Mouse (Mus musculus): ENCODE measurements around the gene Sh3kbp1. TPM values are rescaled to one million over a fixed set of nuclear protein-coding genes. Genes with fewer than 3 reads are reported as not detected.

The Sh3kbp1 gene
- polyA plus RNA-seq, 1 experiment from 2014 or later, result 31.4 TPM

DNA sequence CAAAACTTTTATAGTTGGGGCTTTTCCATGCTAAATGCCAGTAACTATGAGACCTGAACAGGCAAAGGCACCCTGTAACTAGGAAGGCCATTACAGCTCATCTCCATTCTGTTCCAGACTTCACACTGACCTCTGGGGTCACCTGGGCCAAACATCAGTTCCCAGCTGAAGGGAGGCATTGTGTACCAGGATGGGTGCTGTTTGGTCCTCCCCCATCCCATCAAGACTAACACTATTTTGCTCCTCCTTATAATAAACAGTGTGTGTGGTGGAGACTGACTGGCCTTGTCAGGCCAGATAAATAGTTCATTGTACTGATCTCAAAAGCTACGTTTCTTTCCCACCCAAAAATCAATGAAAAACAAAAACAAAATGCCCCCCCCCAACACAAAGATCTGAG is 138.8 kb downstream of the Sh3kbp1 start:
- DNase-seq (ENCODE audit: low spot score) (peak; percentile 17), ATAC-seq (ENCODE audit: low FRiP score) (peak; percentile 67)
- Histone ChIP-seq H3K4me1 (replicated peaks; ENCODE audit: control insufficient read depth, insufficient read depth, low read length) (no peaks in the 10 kb centered on the region), H3K36me3 (ENCODE audit: control insufficient read depth, insufficient read depth, low read length) (no peaks in the 10 kb centered on the region), H3K4me2 (replicated peaks; ENCODE audit: low read depth, low read length) (no peak overlapping the region), H3K9me3 (ENCODE audit: control insufficient read depth, low read length) (no peaks in the 10 kb centered on the region), H3K27ac (ENCODE audit: low read depth, low read length) (no peak overlapping the region), H3K27me3 (ENCODE audit: control insufficient read depth, insufficient read depth, low read length) (no peaks in the 10 kb centered on the region; the same call in 1 of the 2 replicates), H3K4me3 (ENCODE audit: low read depth, low read length) (no peak overlapping the region), H3K9ac (ENCODE audit: low read depth, low read length) (no peak overlapping the region)
- 40% methylated on average over 1 of the region's 1 CpGs for WGBS

DNA sequence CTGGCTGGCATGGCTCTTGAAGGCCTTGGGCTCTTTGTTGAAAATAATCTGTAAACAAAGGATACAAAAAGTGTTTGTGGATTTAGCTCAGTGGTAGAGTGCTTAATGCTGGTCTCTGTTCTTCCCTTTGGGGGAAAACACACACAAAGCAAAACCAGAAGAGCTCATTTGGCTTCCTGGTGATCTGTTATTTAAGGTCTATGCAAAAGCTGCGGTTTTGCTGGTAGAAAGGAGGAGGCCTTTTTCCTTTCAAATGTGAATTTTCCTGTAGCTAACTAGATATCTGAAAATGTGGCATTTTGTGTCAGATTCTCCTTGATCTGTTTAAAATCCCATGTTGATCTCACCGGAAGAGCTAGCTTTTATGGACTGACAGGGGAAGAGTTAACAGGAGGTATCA is 141.9 kb downstream of the Sh3kbp1 start:
- 63% methylated on average over 2 of the region's 2 CpGs for WGBS
- no peak for ATAC-seq (ENCODE audit: low FRiP score)

GRCm38 (mm10) chrX:159769773-159770172 is 142.7 kb downstream of the Sh3kbp1 start:
- Histone ChIP-seq H3K27ac (ENCODE audit: low read depth, low read length) (no peak overlapping the region), H3K36me3 (ENCODE audit: control insufficient read depth, insufficient read depth, low read length) (no peaks in the 10 kb centered on the region), H3K4me1 (replicated peaks; ENCODE audit: control insufficient read depth, insufficient read depth, low read length) (no peaks in the 10 kb centered on the region), H3K9ac (ENCODE audit: low read depth, low read length) (no peak overlapping the region), H3K9me3 (ENCODE audit: control insufficient read depth, low read length) (no peaks in the 10 kb centered on the region), H3K4me2 (replicated peaks; ENCODE audit: low read depth, low read length) (no peak overlapping the region), H3K4me3 (ENCODE audit: low read depth, low read length) (no peak overlapping the region), H3K27me3 (ENCODE audit: control insufficient read depth, insufficient read depth, low read length) (no peaks in the 10 kb centered on the region; the same call in 1 of the 2 replicates)
- 85% methylated on average over 3 of the region's 3 CpGs for WGBS
- no peak for DNase-seq (ENCODE audit: low spot score)
- no peak for ATAC-seq (ENCODE audit: low FRiP score)

More for the DNA sequence above, 141.9 kb downstream of the Sh3kbp1 start:
- H3K27ac ChIP-seq (ENCODE audit: low read depth, low read length), result no peak overlapping the region
- H3K4me1 ChIP-seq (replicated peaks; ENCODE audit: control insufficient read depth, insufficient read depth, low read length), result no peaks in the 10 kb centered on the region
- H3K4me2 ChIP-seq (replicated peaks; ENCODE audit: low read depth, low read length), result no peak overlapping the region
- no peaks in the 10 kb centered on the region for H3K9me3 ChIP-seq (ENCODE audit: control insufficient read depth, low read length)
- no peaks in the 10 kb centered on the region for H3K36me3 ChIP-seq (ENCODE audit: control insufficient read depth, insufficient read depth, low read length)
- H3K27me3 ChIP-seq (ENCODE audit: control insufficient read depth, insufficient read depth, low read length), result no peaks in the 10 kb centered on the region; the same call in 1 of the 2 replicates
- no peak overlapping the region for H3K9ac ChIP-seq (ENCODE audit: low read depth, low read length)
- H3K4me3 ChIP-seq (ENCODE audit: low read depth, low read length), result no peak overlapping the region
- DNase-seq (ENCODE audit: low spot score), result no peak

- Histone ChIP-seq H3K4me1 (replicated peaks; ENCODE audit: control insufficient read depth, insufficient read depth, low read length) (no peaks in the 10 kb centered on the region), H3K27me3 (ENCODE audit: control insufficient read depth, insufficient read depth, low read length) (no peaks in the 10 kb centered on the region; the same call in 1 of the 2 replicates), H3K9me3 (ENCODE audit: control insufficient read depth, low read length) (no peaks in the 10 kb centered on the region), H3K4me3 (ENCODE audit: low read depth, low read length) (no peak overlapping the region), H3K27ac (ENCODE audit: low read depth, low read length) (no peak overlapping the region), H3K4me2 (replicated peaks; ENCODE audit: low read depth, low read length) (no peak overlapping the region), H3K9ac (ENCODE audit: low read depth, low read length) (no peak overlapping the region), H3K36me3 (ENCODE audit: control insufficient read depth, insufficient read depth, low read length) (no peaks in the 10 kb centered on the region)
- ATAC-seq (ENCODE audit: low FRiP score) (no peak), DNase-seq (ENCODE audit: low spot score) (no peak)
- WGBS, result 65% methylated on average over 4 of the region's 4 CpGs
Measured at GRCm38 (mm10) chrX:159772137-159772536, 145.1 kb downstream of the Sh3kbp1 start.

DNA sequence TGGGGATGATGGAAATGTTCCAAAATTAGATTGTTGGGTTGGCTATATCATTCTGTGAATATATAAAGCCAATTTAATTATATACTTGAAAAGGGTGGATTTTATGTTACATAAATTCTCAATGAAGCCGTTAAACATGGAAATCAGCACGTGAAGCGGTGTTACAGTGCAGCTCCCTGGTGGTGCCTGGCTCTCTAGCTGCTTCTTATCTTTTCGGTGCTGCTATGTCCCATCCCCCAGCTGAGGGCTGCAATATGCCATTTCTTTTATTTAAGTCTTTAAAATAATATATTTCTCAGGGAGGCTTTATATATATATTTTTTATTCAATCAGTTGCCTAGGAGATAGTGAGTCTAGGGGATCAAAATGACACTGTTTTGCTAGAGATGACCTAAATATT is 148.0 kb downstream of the Sh3kbp1 start:
- Histone ChIP-seq H3K9ac (ENCODE audit: low read depth, low read length) (no peak overlapping the region), H3K4me1 (replicated peaks; ENCODE audit: control insufficient read depth, insufficient read depth, low read length) (no peaks in the 10 kb centered on the region), H3K9me3 (ENCODE audit: control insufficient read depth, low read length) (no peaks in the 10 kb centered on the region), H3K27me3 (ENCODE audit: control insufficient read depth, insufficient read depth, low read length) (no peaks in the 10 kb centered on the region; the same call in 1 of the 2 replicates), H3K27ac (ENCODE audit: low read depth, low read length) (no peak overlapping the region), H3K36me3 (ENCODE audit: control insufficient read depth, insufficient read depth, low read length) (no peaks in the 10 kb centered on the region), H3K4me2 (replicated peaks; ENCODE audit: low read depth, low read length) (no peak overlapping the region), H3K4me3 (ENCODE audit: low read depth, low read length) (no peak overlapping the region)
- no peak for ATAC-seq (ENCODE audit: low FRiP score)
- no peak for DNase-seq (ENCODE audit: low spot score)
- 87% methylated on average over 4 of the region's 4 CpGs for WGBS

- no peak for ATAC-seq (ENCODE audit: low FRiP score)
- Histone ChIP-seq H3K27me3 (ENCODE audit: control insufficient read depth, insufficient read depth, low read length) (no peaks in the 10 kb centered on the region), H3K36me3 (ENCODE audit: control insufficient read depth, insufficient read depth, low read length) (no peaks in the 10 kb centered on the region), H3K4me2 (replicated peaks; ENCODE audit: low read depth, low read length) (no peak overlapping the region), H3K9me3 (ENCODE audit: control insufficient read depth, low read length) (no peaks in the 10 kb centered on the region), H3K27ac (ENCODE audit: low read depth, low read length) (no peak overlapping the region), H3K9ac (ENCODE audit: low read depth, low read length) (no peak overlapping the region), H3K4me1 (replicated peaks; ENCODE audit: control insufficient read depth, insufficient read depth, low read length) (no peaks in the 10 kb centered on the region), H3K4me3 (ENCODE audit: low read depth, low read length) (no peak overlapping the region)
- WGBS, result 82% methylated on average over 1 of the region's 1 CpGs
- DNase-seq (ENCODE audit: low spot score), result no peak
Measured at GRCm38 (mm10) chrX:159778787-159779186, 151.7 kb downstream of the Sh3kbp1 start.

- DNase-seq (ENCODE audit: low spot score) (no peak), ATAC-seq (ENCODE audit: low FRiP score) (no peak)
- Histone ChIP-seq H3K4me3 (ENCODE audit: low read depth, low read length) (no peak overlapping the region), H3K9me3 (ENCODE audit: control insufficient read depth, low read length) (no peaks in the 10 kb centered on the region), H3K9ac (ENCODE audit: low read depth, low read length) (no peak overlapping the region), H3K4me1 (replicated peaks; ENCODE audit: control insufficient read depth, insufficient read depth, low read length) (no peaks in the 10 kb centered on the region), H3K36me3 (ENCODE audit: control insufficient read depth, insufficient read depth, low read length) (no peaks in the 10 kb centered on the region), H3K4me2 (replicated peaks; ENCODE audit: low read depth, low read length) (no peak overlapping the region), H3K27ac (ENCODE audit: low read depth, low read length) (no peak overlapping the region), H3K27me3 (ENCODE audit: control insufficient read depth, insufficient read depth, low read length) (peaks cover 4% of the 10 kb centered on the region; the same call in 1 of the 2 replicates)
- WGBS, result 69% methylated on average over 3 of the region's 3 CpGs
Measured at GRCm38 (mm10) chrX:159790516-159790915, 163.4 kb downstream of the Sh3kbp1 start.

DNA sequence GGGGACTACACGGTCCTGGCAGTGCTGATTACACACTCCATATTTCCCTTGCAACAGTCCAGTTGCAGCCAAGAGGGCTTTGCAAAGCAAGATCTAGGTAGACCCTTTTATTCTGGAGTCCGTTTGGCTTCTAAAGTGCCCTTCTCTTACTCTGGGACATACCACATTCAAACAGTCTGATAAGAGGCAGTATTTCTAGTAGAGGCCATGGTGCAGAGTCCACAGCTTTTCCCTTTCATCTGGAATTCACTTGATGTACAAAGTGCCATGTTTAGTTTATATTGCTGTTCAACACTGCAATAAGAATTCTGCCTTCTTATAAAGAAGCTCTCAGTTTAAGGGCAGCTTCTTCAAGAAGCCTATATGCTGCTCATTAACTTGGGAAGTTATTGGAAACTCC is 168.5 kb downstream of the Sh3kbp1 start:
- Histone ChIP-seq H3K4me3 (ENCODE audit: low read depth, low read length) (no peak overlapping the region), H3K27ac (ENCODE audit: low read depth, low read length) (no peak overlapping the region), H3K36me3 (ENCODE audit: control insufficient read depth, insufficient read depth, low read length) (no peaks in the 10 kb centered on the region), H3K4me2 (replicated peaks; ENCODE audit: low read depth, low read length) (no peak overlapping the region), H3K4me1 (replicated peaks; ENCODE audit: control insufficient read depth, insufficient read depth, low read length) (no peaks in the 10 kb centered on the region), H3K27me3 (ENCODE audit: control insufficient read depth, insufficient read depth, low read length) (peaks cover 4% of the 10 kb centered on the region; the same call in 1 of the 2 replicates), H3K9me3 (ENCODE audit: control insufficient read depth, low read length) (no peaks in the 10 kb centered on the region), H3K9ac (ENCODE audit: low read depth, low read length) (no peak overlapping the region)
- WGBS, result 73% methylated on average over 2 of the region's 2 CpGs
- DNase-seq (ENCODE audit: low spot score), result no peak
- no peak for ATAC-seq (ENCODE audit: low FRiP score)

GRCm38 (mm10) chrX:159804371-159804770 is 177.3 kb downstream of the Sh3kbp1 start:
- Histone ChIP-seq H3K36me3 (ENCODE audit: control insufficient read depth, insufficient read depth, low read length) (no peaks in the 10 kb centered on the region), H3K27me3 (ENCODE audit: control insufficient read depth, insufficient read depth, low read length) (peaks cover 5% of the 10 kb centered on the region; the same call in 1 of the 2 replicates), H3K9me3 (ENCODE audit: control insufficient read depth, low read length) (no peaks in the 10 kb centered on the region), H3K27ac (ENCODE audit: low read depth, low read length) (no peak overlapping the region), H3K9ac (ENCODE audit: low read depth, low read length) (no peak overlapping the region), H3K4me2 (replicated peaks; ENCODE audit: low read depth, low read length) (no peak overlapping the region), H3K4me1 (replicated peaks; ENCODE audit: control insufficient read depth, insufficient read depth, low read length) (no peaks in the 10 kb centered on the region), H3K4me3 (ENCODE audit: low read depth, low read length) (no peak overlapping the region)
- DNase-seq (ENCODE audit: low spot score) (no peak), ATAC-seq (ENCODE audit: low FRiP score) (no peak)
- WGBS, result 75% methylated on average over 1 of the region's 1 CpGs

Data from hindbrain, embryonic 11.5 days (tissue).